Mouse (Mus musculus) kidney, adult 2 months (tissue): ENCODE data around the gene Ap2a2. TPM values are rescaled to one million over a fixed set of nuclear protein-coding genes. Genes with fewer than 3 reads are reported as not detected.

Source experiments
- DNase-seq: peaks from one replicate; pipeline ENCODE4 v3.0.0; 2021
- H3K27ac ChIP-seq: fragments of 200-500 bp; 2 replicates; pipeline ENCODE4 v1.5.1; 2012; ENCODE audit warnings: low read depth, low read length, control low read depth, inconsistent platforms; ENCODE audit not compliant: insufficient read depth
- H3K27me3 ChIP-seq: fragments of 200-500 bp; replicated peaks from 2 replicates; pipeline ENCODE4 v1.6.1; 2012; ENCODE audit warnings: mild to moderate bottlenecking, moderate library complexity, low read length, inconsistent platforms; ENCODE audit not compliant: control insufficient read depth, insufficient read depth
- H3K36me3 ChIP-seq: fragments of 200-500 bp; 2 replicates; pipeline ENCODE4 v1.6.1; 2012; ENCODE audit warnings: mild to moderate bottlenecking, moderate library complexity, low read length, inconsistent platforms; ENCODE audit not compliant: control insufficient read depth, insufficient read depth
- H3K4me1 ChIP-seq: fragments of 200-500 bp; 2 replicates; pipeline ENCODE4 v1.6.1; 2011; ENCODE audit warnings: low read length; ENCODE audit not compliant: control insufficient read depth, insufficient read depth
- H3K4me3 ChIP-seq: fragments of 200-500 bp; 2 replicates; pipeline ENCODE4 v1.5.1; 2011; ENCODE audit warnings: mild to moderate bottlenecking, low read depth, low read length, control low read depth; ENCODE audit not compliant: insufficient read depth
- CTCF ChIP-seq: fragments of 200-500 bp; conservative IDR thresholded peaks from 2 replicates; pipeline ENCODE4 v1.5.1; 2011; ENCODE audit warnings: low read depth, mild to moderate bottlenecking, control low read depth, low read length, moderate library complexity, mixed read lengths; ENCODE audit not compliant: insufficient read depth, insufficient read length
- POLR2A ChIP-seq: fragments of 200-500 bp; IDR thresholded peaks from one replicate; pipeline ENCODE4 v1.6.1; 2011; ENCODE audit warnings: low read depth, low read length, control low read depth
- WGBS: fragments of 180-500 bp; shearing (Covaris S2); methylation state at CpG from one replicate; pipeline ENCODE4 v1.1.7; 2018; 5-methylcytosine and 5-hydroxymethylcytosine counted together
- polyA plus RNA-seq: library from polyadenylated mRNA; depleted of rRNA; stranded (reverse); fragments of >200 nt; gene quantifications from 2 replicates; pipeline ENCODE4 v1.2.3, GENCODE M21; 2012

The Ap2a2 gene
- polyA plus RNA-seq, 1 experiment = 94.8 TPM

GRCm38 (mm10) chr7:141524760-141525579, 37.0 kb upstream of the Ap2a2 start:
- H3K4me3 ChIP-seq = no peak overlapping the region
- TF ChIP-seq CTCF = peak; percentile 96
- no peak for TF ChIP-seq POLR2A
- 59% methylated on average over 6 of the region's 6 CpGs for WGBS
- H3K27ac ChIP-seq = no peak overlapping the region
- DNase-seq = peak; percentile 81
- no peaks in the 10 kb centered on the region for H3K27me3 ChIP-seq
- no peaks in the 10 kb centered on the region for H3K36me3 ChIP-seq
- H3K4me1 ChIP-seq = no peaks in the 10 kb centered on the region

- H3K36me3 ChIP-seq = no peaks in the 10 kb centered on the region
- 87% methylated on average over 4 of the region's 4 CpGs for WGBS
- no peak for TF ChIP-seq CTCF
- no peak for TF ChIP-seq POLR2A
Measured at GRCm38 (mm10) chr7:141525580-141525925, 36.4 kb upstream of the Ap2a2 start.

GRCm38 (mm10) chr7:141535570-141535969, 26.4 kb upstream of the Ap2a2 start:
- Histone ChIP-seq H3K27me3 (no peaks in the 10 kb centered on the region), H3K4me1 (peaks cover 5% of the 10 kb centered on the region; the same call in 1 of the 2 replicates), H3K36me3 (no peaks in the 10 kb centered on the region), H3K4me3 (no peak overlapping the region), H3K27ac (no peak overlapping the region)
- no peak for DNase-seq
- TF ChIP-seq CTCF (no peak), POLR2A (no peak)
- 43% methylated on average over 1 of the region's 1 CpGs for WGBS

More at GRCm38 (mm10) chr7:141525580-141525925, 36.4 kb upstream of the Ap2a2 start:
- H3K4me1 ChIP-seq = no peaks in the 10 kb centered on the region
- no peak overlapping the region for H3K27ac ChIP-seq
- H3K4me3 ChIP-seq = no peak overlapping the region
- no peak for DNase-seq
- no peaks in the 10 kb centered on the region for H3K27me3 ChIP-seq

- Histone ChIP-seq H3K4me3 (peak overlapping the region; percentile 62), H3K27ac (peak overlapping the region; percentile 43), H3K36me3 (no peaks in the 10 kb centered on the region), H3K4me1 (peaks cover 5% of the 10 kb centered on the region; the same call in 1 of the 2 replicates), H3K27me3 (no peaks in the 10 kb centered on the region)
- WGBS = 7% methylated on average over 18 of the region's 18 CpGs
- TF ChIP-seq POLR2A (no peak), CTCF (no peak)
- no peak for DNase-seq
Measured at GRCm38 (mm10) chr7:141538852-141539555, 23.0 kb upstream of the Ap2a2 start.

- 1% methylated on average over 46 of the region's 46 CpGs for WGBS
- TF ChIP-seq POLR2A = peak; percentile 92
- TF ChIP-seq CTCF = no peak
- peak; percentile 99 for DNase-seq
- peaks cover 5% of the 10 kb centered on the region; the same call in 1 of the 2 replicates for H3K4me1 ChIP-seq
- H3K27me3 ChIP-seq = no peaks in the 10 kb centered on the region
- peak within 1 kb of the TSS; percentile 62 for H3K4me3 ChIP-seq
- peak within 1 kb of the TSS; percentile 46 for H3K27ac ChIP-seq
- no peaks in the 10 kb centered on the region for H3K36me3 ChIP-seq
Measured at GRCm38 (mm10) chr7:141539556-141540311, 22.2 kb upstream of the Ap2a2 start, which contains the start of gene Chid1. TSS of gene Chid1 (minus strand) at chr7:141539857.

- H3K27me3 ChIP-seq = no peaks in the 10 kb centered on the region
- H3K27ac ChIP-seq = peak overlapping the region; percentile 46
- DNase-seq = peak; percentile 62
- peaks cover 5% of the 10 kb centered on the region; the same call in 1 of the 2 replicates for H3K4me1 ChIP-seq
- 60% methylated on average over 13 of the region's 13 CpGs for WGBS
- no peaks in the 10 kb centered on the region for H3K36me3 ChIP-seq
- H3K4me3 ChIP-seq = peak overlapping the region; percentile 57
- no peak for TF ChIP-seq CTCF
- no peak for TF ChIP-seq POLR2A
Measured at GRCm38 (mm10) chr7:141540312-141541081, 21.5 kb upstream of the Ap2a2 start.
